Mouse (Mus musculus): ENCODE measurements at regions not wholly inside any gene's neighbourhood (a gene's known extent, or its start where the extent isn't known, plus 50 kb on each side); places are given as distances from the start of the nearest gene placed in this dataset.
A peak's percentile ranks its signal among the peaks of the same experiment; 100 is the strongest.

DNA sequence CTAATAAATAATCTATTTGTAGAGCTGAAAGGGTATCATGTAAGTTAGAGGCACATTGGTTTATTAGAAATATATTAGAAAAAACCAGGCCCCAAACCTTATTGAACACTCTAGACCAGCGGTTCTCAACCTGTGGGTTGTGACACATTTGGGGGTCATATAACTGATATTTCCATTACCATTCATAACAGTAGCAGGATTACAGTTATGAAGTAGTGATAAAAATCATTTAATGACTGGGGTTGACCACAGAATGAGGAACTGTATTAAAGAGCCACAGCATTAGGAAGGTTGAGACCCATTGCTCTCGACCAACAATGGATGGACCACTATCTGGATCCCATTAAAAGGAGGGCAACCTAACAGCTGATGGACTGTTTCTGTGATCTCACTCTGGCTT is 92.8 kb upstream of the F13a1 start:
- ATAC-seq (ENCODE audit: low FRiP score) (no peak), DNase-seq (ENCODE audit: low spot score) (no peak)
- TF ChIP-seq CTCF (IDR thresholded peaks at IDR 0.05), result no peak
- Histone ChIP-seq H3K27me3 (ENCODE audit: insufficient read depth, low read length) (no peaks in the 10 kb centered on the region), H3K4me3 (ENCODE audit: low read depth, low read length) (no peak overlapping the region), H3K36me3 (ENCODE audit: insufficient read depth, low read length) (no peaks in the 10 kb centered on the region), H3K4me1 (ENCODE audit: insufficient read depth, low read length) (no peaks in the 10 kb centered on the region), H3K9ac (replicated peaks; ENCODE audit: low read length, poor library complexity, severe bottlenecking) (no peak overlapping the region), H3K27ac (ENCODE audit: low read depth, low read length) (no peak overlapping the region), H3K9me3 (ENCODE audit: low read length) (no peaks in the 10 kb centered on the region), H3K4me2 (ENCODE audit: low read depth, low read length, poor library complexity, severe bottlenecking) (no peak overlapping the region)
- WGBS, result 87% methylated on average over 2 of the region's 2 CpGs

GRCm38 (mm10) chr13:37135115-37135514 is 85.1 kb upstream of the F13a1 start:
- H3K4me2 ChIP-seq (ENCODE audit: low read depth, low read length, poor library complexity, severe bottlenecking), result no peak overlapping the region
- no peaks in the 10 kb centered on the region for H3K27me3 ChIP-seq (ENCODE audit: insufficient read depth, low read length)
- WGBS, result 78% methylated on average over 1 of the region's 1 CpGs
- no peak overlapping the region for H3K4me3 ChIP-seq (ENCODE audit: low read depth, low read length)
- DNase-seq (ENCODE audit: low spot score), result no peak
- H3K4me1 ChIP-seq (ENCODE audit: insufficient read depth, low read length), result no peaks in the 10 kb centered on the region
- no peak for TF ChIP-seq CTCF (IDR thresholded peaks at IDR 0.05)
- H3K36me3 ChIP-seq (ENCODE audit: insufficient read depth, low read length), result no peaks in the 10 kb centered on the region
- no peak overlapping the region for H3K27ac ChIP-seq (ENCODE audit: low read depth, low read length)
- no peak for ATAC-seq (ENCODE audit: low FRiP score)
- no peak overlapping the region for H3K9ac ChIP-seq (replicated peaks; ENCODE audit: low read length, poor library complexity, severe bottlenecking)
- H3K9me3 ChIP-seq (ENCODE audit: low read length), result no peaks in the 10 kb centered on the region

DNA sequence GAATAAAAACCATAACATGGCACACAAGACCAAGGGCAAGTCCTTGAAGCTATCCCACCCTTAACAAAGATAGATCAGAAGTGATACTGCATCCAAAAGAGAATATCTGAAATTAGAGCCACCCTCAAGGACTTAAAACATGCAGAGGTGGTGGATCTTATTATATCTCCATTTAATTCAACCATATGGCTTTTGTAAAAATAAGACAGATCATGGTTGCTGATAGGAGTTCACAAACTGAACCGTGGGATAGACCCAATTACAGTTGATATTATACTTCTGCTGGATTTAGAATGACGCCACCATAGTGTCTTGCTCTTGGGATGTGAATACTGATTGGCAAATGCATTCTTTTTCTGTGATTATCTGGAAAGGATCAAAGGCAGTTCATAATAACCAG is 84.5 kb upstream of the F13a1 start:
- DNase-seq (ENCODE audit: low spot score), result no peak
- WGBS, result 75% methylated on average over 2 of the region's 2 CpGs

DNA sequence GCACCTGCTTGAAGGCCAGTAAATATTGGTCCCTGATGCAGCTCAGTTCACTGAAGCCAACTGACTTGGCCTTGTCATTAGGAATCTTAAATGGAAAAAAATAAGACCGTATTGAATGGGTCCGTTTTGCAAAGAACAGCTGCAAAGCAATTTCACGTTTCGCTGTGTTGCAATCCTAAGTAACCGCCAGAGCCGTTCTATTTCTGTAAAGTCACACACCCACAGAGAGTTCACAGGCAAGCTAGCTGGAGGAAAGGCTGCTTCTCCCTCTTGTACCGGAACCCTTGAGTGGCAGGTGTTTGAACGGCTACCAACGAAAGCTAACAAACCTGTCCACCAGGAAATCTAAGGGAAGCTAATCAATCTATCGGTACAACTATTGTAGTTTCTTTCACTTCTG is 80.6 kb upstream of the F13a1 start:
- ATAC-seq (ENCODE audit: low FRiP score) (no peak), DNase-seq (ENCODE audit: low spot score) (peak; percentile 10)
- H3K4me2 ChIP-seq (ENCODE audit: low read depth, low read length, poor library complexity, severe bottlenecking), result no peak overlapping the region
- H3K9ac ChIP-seq (replicated peaks; ENCODE audit: low read length, poor library complexity, severe bottlenecking), result no peak overlapping the region
- no peaks in the 10 kb centered on the region for H3K27me3 ChIP-seq (ENCODE audit: insufficient read depth, low read length)
- TF ChIP-seq CTCF (IDR thresholded peaks at IDR 0.05), result no peak
- no peak overlapping the region for H3K4me3 ChIP-seq (ENCODE audit: low read depth, low read length)
- no peaks in the 10 kb centered on the region for H3K4me1 ChIP-seq (ENCODE audit: insufficient read depth, low read length)
- WGBS, result 78% methylated on average over 10 of the region's 10 CpGs
- H3K36me3 ChIP-seq (ENCODE audit: insufficient read depth, low read length), result no peaks in the 10 kb centered on the region
- no peak overlapping the region for H3K27ac ChIP-seq (ENCODE audit: low read depth, low read length)
- no peaks in the 10 kb centered on the region for H3K9me3 ChIP-seq (ENCODE audit: low read length)

More for the DNA sequence above, 84.5 kb upstream of the F13a1 start:
- H3K9me3 ChIP-seq (ENCODE audit: low read length), result no peaks in the 10 kb centered on the region
- no peak overlapping the region for H3K9ac ChIP-seq (replicated peaks; ENCODE audit: low read length, poor library complexity, severe bottlenecking)
- no peak for ATAC-seq (ENCODE audit: low FRiP score)
- no peaks in the 10 kb centered on the region for H3K4me1 ChIP-seq (ENCODE audit: insufficient read depth, low read length)
- H3K27ac ChIP-seq (ENCODE audit: low read depth, low read length), result no peak overlapping the region
- no peak overlapping the region for H3K4me3 ChIP-seq (ENCODE audit: low read depth, low read length)
- no peaks in the 10 kb centered on the region for H3K27me3 ChIP-seq (ENCODE audit: insufficient read depth, low read length)
- no peaks in the 10 kb centered on the region for H3K36me3 ChIP-seq (ENCODE audit: insufficient read depth, low read length)
- TF ChIP-seq CTCF (IDR thresholded peaks at IDR 0.05), result no peak
- H3K4me2 ChIP-seq (ENCODE audit: low read depth, low read length, poor library complexity, severe bottlenecking), result no peak overlapping the region

GRCm38 (mm10) chr13:37121602-37122001 is 71.6 kb upstream of the F13a1 start:
- DNase-seq (ENCODE audit: low spot score) (no peak), ATAC-seq (ENCODE audit: low FRiP score) (no peak)
- 93% methylated on average over 4 of the region's 4 CpGs for WGBS
- Histone ChIP-seq H3K9ac (replicated peaks; ENCODE audit: low read length, poor library complexity, severe bottlenecking) (no peak overlapping the region), H3K27me3 (ENCODE audit: insufficient read depth, low read length) (no peaks in the 10 kb centered on the region), H3K4me3 (ENCODE audit: low read depth, low read length) (no peak overlapping the region), H3K9me3 (ENCODE audit: low read length) (no peaks in the 10 kb centered on the region), H3K4me1 (ENCODE audit: insufficient read depth, low read length) (no peaks in the 10 kb centered on the region), H3K36me3 (ENCODE audit: insufficient read depth, low read length) (no peaks in the 10 kb centered on the region), H3K4me2 (ENCODE audit: low read depth, low read length, poor library complexity, severe bottlenecking) (no peak overlapping the region), H3K27ac (ENCODE audit: low read depth, low read length) (no peak overlapping the region)
- no peak for TF ChIP-seq CTCF (IDR thresholded peaks at IDR 0.05)

GRCm38 (mm10) chr13:37120219-37120618 is 70.2 kb upstream of the F13a1 start:
- no peak for ATAC-seq (ENCODE audit: low FRiP score)

More at GRCm38 (mm10) chr13:37120219-37120618, 70.2 kb upstream of the F13a1 start:
- Histone ChIP-seq H3K4me1 (ENCODE audit: insufficient read depth, low read length) (no peaks in the 10 kb centered on the region), H3K4me2 (ENCODE audit: low read depth, low read length, poor library complexity, severe bottlenecking) (no peak overlapping the region), H3K27me3 (ENCODE audit: insufficient read depth, low read length) (no peaks in the 10 kb centered on the region), H3K9me3 (ENCODE audit: low read length) (no peaks in the 10 kb centered on the region), H3K9ac (replicated peaks; ENCODE audit: low read length, poor library complexity, severe bottlenecking) (no peak overlapping the region), H3K36me3 (ENCODE audit: insufficient read depth, low read length) (no peaks in the 10 kb centered on the region), H3K27ac (ENCODE audit: low read depth, low read length) (no peak overlapping the region), H3K4me3 (ENCODE audit: low read depth, low read length) (no peak overlapping the region)
- no peak for TF ChIP-seq CTCF (IDR thresholded peaks at IDR 0.05)
- WGBS, result 89% methylated on average over 2 of the region's 2 CpGs
- no peak for DNase-seq (ENCODE audit: low spot score)
